Mouse (Mus musculus) monocyte, adult 5-6 weeks (primary cell): ENCODE results near the gene Fibcd1. TPM values are rescaled to one million over a fixed set of nuclear protein-coding genes. Genes with fewer than 3 reads are reported as not detected.

Experiments
- ATAC-seq: fragments of 153-309, 156-312 bp; replicated peaks from 2 replicates; pipeline ENCODE4 v1.8.0; 2017; ENCODE audit warnings: mild to moderate bottlenecking; ENCODE audit not compliant: low TSS enrichment, insufficient number of reproducible peaks, severe bottlenecking, poor library complexity, low FRiP score
- total RNA-seq: library from RNA; stranded (forward); fragments of 200-1000, 200-491, 200-594 nt; gene quantifications from 3 replicates; pipeline ENCODE4 v1.2.3, GENCODE M21; 2017

The Fibcd1 gene
- total RNA-seq, 1 experiment from 2014 or later = not detected

GRCm38 (mm10) chr2:31823933-31824730, 21.7 kb downstream of the Fibcd1 start:
- ATAC-seq = no peak

- peak; percentile 55 for ATAC-seq
Measured at GRCm38 (mm10) chr2:31822524-31823371, 23.1 kb downstream of the Fibcd1 start.

- ATAC-seq = no peak
Measured at GRCm38 (mm10) chr2:31815367-31815766, 30.4 kb downstream of the Fibcd1 start.

- no peak for ATAC-seq
Measured at GRCm38 (mm10) chr2:31814699-31815098, 31.1 kb downstream of the Fibcd1 start.

- ATAC-seq = no peak
Measured at GRCm38 (mm10) chr2:31813641-31814040, 32.2 kb downstream of the Fibcd1 start.

GRCm38 (mm10) chr2:31811086-31811958, 34.5 kb downstream of the Fibcd1 start:
- 0 out of 2 replicates have a peak, but pooled peaks have one; percentile 19 for ATAC-seq

- no peak; the same call in 1 of the 2 replicates for ATAC-seq
Measured at GRCm38 (mm10) chr2:31810444-31810843, 35.4 kb downstream of the Fibcd1 start, which contains the start of gene Qrfp. Qrfp (minus strand) TSS chr2:31810580.

GRCm38 (mm10) chr2:31809358-31809740, 36.5 kb downstream of the Fibcd1 start:
- no peak for ATAC-seq

GRCm38 (mm10) chr2:31808410-31809357, 37.1 kb downstream of the Fibcd1 start:
- no peak for ATAC-seq

- no peak for ATAC-seq
Measured at GRCm38 (mm10) chr2:31806639-31807382, 39.0 kb downstream of the Fibcd1 start.

- no peak for ATAC-seq
Measured at GRCm38 (mm10) chr2:31803480-31803879, 42.3 kb downstream of the Fibcd1 start.

GRCm38 (mm10) chr2:31802811-31803210, 43.0 kb downstream of the Fibcd1 start:
- no peak for ATAC-seq

GRCm38 (mm10) chr2:31801416-31801815, 44.4 kb downstream of the Fibcd1 start:
- ATAC-seq = no peak

- ATAC-seq = no peak
Measured at GRCm38 (mm10) chr2:31796943-31797342, 48.9 kb downstream of the Fibcd1 start.

GRCm38 (mm10) chr2:31792611-31793010, 53.2 kb downstream of the Fibcd1 start:
- no peak for ATAC-seq

GRCm38 (mm10) chr2:31791260-31791659, 54.5 kb downstream of the Fibcd1 start:
- no peak for ATAC-seq

GRCm38 (mm10) chr2:31790728-31791251, 55.0 kb downstream of the Fibcd1 start:
- ATAC-seq = no peak
